Mouse (Mus musculus) lung, postnatal 10 days (tissue): ENCODE results near the gene Pdlim5.

Experiments used
- DNase-seq: peaks from one replicate; pipeline ENCODE4 v3.0.0; 2021

Gene Pdlim5

DNA sequence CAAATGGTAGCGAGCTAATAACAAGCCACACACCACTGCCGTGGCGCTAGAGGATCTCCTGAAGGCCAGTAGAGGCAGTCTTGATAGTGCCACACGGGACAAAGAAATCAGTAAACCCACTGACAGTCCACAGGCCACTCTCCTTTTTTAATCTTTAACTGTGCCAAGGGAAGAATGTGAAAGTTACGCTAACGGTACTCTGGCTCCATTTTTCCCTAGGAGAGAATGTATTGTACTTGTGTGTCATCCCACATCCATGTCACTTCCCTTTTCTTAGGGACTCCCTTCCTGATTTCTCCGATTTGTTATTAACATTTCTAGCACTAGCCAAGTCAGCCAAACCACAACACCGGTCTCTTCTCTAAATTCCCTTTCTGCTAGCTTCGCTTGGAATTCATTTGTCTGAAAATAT is 1.5 kb downstream of the Pdlim5 start:
- DNase-seq: peak; percentile 8

DNA sequence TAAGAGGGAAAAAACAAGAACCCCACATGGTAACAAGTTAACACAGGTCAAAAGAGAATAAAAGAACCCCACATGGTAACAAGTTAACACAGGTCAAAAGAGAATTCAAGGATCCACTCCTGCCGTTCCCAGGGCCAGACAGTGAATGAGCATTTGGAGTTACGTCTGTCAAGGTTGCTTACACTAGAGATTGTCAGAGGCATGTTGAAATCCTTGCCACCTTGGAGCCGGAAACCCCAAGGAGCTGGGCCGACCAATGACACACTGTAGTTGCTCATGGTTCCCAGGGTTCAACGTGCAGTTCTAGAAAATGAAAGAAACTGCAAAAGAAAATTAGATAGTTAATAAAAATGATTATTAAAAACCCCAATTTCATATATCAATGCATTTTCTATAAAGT is 4.0 kb downstream of the Pdlim5 start:
- no peak for DNase-seq

DNA sequence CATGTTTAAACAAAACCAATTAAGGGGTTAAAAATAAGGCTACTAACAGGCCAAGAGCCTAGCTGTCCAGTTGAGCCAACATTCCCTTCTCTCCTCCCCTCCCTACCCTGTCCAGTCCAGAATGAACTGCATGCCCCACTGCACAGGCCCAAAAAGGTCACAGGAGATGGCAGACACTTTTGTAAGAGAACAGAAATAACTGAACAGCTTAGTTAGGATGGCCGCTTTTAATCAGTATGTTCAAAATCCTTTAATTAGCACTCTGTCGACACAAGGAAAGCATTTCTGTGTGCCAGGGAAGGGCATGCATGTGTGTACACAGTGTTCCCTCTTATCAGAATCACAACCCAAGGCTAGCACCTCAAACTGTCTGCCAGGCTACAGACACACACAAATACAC is 5.2 kb downstream of the Pdlim5 start:
- DNase-seq: no peak

DNA sequence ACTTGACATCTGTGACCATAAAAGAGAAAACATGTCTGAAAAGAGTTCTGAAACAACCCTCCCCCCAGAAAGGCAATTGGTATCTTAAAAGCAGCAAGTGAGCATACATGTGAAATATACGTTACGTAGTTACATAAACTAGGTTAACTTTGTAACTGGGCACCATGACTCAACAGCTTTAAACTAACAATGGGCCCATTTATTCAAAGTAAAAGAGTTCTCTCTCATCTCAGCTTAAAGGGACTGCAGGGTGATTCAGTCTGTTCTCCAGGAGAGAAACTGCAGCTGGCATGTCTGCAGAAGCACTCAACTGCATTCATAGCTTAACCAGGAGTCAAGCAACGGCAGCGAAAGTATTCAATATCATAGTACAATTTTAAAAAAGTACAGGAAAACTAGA is 7.3 kb downstream of the Pdlim5 start:
- DNase-seq: no peak

DNA sequence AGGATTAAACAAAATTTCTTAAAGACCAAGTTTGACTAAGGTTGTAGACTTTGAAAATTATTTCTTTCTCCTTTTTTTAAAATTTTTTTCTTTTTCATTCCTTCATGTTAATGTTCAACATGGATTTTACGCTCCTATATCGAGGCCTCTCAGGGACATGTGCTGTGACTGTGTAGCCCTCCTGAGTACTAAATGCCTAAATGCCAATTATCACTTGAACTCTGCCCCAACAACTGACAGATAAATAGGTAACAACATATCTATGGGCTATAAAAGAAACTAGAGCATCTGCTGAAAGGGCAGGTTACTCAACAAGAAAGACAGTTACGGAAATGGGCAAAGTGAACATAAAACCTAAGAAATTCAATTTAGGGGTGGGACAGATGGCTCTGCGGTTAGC is 9.0 kb downstream of the Pdlim5 start:
- no peak for DNase-seq

DNA sequence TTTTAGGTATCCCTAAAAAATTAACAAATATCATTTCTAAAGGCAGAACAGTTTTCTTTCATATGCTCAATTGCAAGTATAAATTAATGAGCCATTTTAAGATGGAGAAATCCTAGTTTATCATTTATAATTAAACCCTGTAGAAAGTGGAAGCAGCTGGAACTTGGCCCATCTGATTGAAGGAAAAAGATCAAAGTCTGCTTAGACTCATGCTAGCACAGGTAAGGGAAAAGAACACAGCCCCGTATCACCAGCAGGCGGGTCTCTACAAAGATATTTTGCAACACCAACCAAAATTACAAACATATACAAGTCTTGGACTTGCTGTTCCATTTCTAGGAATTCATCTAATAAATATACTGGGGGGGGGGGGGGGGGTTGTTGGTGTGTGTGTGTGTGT is 9.8 kb downstream of the Pdlim5 start:
- DNase-seq: no peak

DNA sequence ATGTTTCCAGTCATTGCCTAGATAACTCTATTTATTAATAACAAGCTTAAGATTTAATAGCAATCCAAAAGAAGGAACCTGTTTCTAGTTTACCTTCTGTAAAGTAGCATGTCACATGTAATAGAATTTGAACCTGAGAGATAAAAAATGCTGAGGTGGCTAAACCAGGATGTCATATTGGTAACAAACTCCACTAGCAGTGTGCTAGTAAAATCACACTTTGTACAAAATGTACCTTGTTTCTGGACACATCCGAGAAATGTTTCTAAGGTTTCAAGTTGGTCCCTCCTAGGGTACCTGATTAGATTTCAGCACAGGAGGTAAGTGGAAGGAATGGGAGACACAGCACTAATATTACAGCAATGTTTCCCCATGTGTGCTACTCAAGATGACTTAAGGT is 18.9 kb downstream of the Pdlim5 start:
- DNase-seq: no peak

DNA sequence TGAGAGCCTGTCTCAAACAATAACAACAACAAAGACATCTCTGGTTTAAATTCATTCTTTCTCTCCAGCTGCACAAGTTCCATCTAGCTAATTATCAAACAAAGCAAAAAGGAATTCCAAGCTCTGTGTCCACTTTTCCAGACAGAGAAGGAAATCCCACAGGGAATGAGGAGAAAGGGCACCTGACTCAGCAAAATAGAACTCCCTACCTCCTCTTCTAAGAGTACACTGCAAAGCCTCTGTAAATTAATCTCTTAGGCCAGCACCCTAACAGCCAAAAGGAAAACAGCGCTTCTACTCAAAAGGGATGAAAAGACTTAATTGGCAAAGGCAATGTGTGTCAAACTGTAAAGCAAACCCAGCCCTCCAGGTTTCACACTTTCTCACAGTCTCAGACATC is 20.4 kb downstream of the Pdlim5 start:
- no peak for DNase-seq

DNA sequence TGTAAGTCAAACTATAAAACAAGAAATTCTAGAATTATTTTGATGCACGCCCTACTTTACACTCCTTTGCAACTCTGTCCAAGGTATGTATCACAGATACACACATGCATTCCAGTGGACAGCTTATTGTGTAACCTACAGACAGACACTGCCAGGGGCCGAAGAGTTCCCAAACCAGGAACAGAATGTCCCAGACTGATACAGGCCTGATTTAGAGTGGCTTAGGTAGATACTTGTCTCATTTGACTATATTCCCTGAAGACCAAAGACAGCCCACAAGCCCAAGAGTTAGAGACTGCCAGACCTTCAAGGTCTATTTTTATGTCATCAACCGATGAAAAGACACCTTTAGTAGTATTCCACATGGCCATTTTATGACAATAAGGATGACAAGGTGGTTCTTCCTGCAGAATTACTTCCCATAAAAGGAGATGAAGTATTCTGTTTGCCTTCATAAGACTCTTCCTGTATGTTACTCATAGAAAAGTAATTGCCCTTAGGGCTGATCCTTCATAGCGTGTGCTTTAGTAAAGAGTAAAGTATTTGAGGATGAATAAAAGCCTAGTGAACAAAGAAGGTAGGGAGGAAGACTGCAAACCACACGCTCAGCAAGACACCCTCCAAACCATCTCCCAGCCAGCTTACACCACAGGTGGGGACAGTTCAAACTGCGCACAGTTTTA is 22.9 kb downstream of the Pdlim5 start:
- DNase-seq: no peak

DNA sequence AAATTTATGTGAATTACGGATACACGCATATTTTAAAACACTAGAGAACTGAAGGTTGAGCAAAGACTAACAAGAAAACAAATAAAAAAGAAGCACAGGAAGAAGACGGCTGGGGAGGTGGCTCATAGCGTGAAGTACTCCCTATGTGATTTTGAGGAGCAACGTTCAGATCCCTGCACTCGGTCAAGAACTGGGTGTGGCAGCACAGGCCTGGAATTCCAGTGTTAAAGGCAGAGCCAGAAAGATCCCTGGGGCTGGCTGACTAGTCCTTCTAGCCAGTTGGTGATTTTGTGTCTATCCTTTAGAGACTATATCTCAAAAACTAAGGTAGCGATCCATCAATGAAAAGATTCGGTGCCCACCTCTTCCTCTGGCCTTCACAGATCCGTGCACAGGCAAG is 27.1 kb downstream of the Pdlim5 start:
- DNase-seq: no peak

DNA sequence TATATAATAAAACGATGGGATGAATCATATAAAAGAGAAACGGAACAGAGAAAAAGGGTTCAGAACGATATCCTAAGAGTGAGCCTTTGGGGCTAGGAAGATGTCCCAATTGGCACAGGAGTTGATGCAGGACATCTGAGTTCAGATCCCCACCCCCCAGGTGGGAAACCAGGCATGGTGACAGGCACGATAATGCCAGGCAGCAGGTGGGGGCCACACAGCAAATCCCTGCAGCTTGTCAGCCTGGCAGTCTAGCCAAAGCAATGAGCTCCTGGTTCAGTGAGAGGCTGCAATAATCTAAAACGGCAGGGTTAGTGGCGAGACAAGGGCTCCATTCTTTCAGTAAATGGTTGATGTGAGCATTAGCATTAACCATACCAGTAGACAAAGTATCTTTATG is 33.4 kb downstream of the Pdlim5 start:
- no peak for DNase-seq

DNA sequence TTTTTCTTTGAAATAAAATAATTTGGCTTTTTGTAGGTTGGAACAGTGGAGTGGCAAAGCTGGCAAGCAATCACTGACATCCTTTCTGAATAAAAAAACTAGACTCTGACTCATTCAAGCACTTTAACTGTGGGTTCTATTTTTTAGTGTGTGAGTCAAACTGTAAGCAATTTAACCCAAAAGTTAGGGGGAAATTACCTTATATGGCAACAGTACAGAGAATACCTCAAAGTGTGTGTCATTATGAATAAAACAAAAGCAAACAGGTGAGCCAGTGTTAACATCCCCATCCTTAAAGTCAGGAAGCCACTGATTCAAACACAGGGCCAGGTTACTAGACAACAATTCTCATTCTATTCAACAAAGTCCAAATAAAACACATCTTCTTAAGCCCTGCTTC is 36.5 kb downstream of the Pdlim5 start:
- DNase-seq: no peak

DNA sequence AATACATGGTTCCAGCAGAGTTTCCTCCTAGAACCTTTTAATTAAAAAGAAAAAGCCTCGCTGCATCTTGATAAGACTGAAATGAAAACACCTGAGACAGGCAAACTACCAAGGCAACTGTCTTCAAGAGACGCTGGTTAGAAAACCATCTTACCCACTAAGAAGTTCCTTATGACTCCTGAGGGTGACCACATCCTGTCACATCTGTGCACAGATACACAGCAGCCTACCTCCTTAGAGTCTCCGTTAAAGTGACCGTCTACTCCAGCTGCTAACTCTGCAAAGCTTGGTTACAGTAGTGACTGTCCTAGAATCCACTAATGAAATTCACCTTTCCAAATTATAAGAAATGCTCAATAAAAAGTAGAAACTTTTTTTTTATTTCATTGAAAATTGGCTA is 38.8 kb downstream of the Pdlim5 start:
- DNase-seq: no peak

DNA sequence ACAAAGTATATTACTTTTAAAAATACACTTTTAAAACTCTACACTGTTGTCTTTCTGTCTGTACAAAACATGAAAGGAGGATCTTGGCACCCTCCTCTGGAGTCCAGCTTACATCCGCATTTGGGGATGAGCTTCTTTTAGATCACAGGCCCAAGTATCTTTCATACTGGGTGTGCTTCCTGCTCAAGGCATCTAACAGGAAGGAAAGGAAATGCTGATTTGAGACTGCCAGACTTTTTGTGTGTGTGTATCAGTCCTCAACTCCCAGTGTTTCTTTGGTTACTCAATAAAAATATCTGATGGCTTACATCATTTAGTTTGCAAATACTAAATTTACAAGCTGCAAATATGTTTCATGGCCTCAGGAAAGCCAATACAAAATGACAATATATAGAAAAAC is 42.3 kb downstream of the Pdlim5 start:
- DNase-seq: peak; percentile 34

DNA sequence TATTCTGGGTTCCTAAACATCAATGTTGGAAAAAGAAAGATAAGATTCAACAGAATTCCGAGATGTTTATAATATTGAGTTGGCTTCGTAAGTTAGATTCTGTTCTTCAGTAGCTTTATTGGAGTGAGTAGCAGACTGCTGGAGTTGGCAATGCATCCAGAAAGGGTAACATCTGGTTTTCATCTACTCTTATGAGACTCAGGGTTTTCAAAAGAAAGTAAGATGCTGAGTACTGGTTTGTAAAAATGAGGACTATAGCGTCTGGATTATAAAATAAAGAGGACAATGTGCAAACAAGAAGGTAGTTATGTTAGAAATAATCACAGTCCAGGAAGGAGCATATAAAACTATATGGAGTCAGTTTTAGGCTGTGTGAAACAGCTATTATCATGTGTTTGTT is 45.0 kb downstream of the Pdlim5 start:
- no peak for DNase-seq

DNA sequence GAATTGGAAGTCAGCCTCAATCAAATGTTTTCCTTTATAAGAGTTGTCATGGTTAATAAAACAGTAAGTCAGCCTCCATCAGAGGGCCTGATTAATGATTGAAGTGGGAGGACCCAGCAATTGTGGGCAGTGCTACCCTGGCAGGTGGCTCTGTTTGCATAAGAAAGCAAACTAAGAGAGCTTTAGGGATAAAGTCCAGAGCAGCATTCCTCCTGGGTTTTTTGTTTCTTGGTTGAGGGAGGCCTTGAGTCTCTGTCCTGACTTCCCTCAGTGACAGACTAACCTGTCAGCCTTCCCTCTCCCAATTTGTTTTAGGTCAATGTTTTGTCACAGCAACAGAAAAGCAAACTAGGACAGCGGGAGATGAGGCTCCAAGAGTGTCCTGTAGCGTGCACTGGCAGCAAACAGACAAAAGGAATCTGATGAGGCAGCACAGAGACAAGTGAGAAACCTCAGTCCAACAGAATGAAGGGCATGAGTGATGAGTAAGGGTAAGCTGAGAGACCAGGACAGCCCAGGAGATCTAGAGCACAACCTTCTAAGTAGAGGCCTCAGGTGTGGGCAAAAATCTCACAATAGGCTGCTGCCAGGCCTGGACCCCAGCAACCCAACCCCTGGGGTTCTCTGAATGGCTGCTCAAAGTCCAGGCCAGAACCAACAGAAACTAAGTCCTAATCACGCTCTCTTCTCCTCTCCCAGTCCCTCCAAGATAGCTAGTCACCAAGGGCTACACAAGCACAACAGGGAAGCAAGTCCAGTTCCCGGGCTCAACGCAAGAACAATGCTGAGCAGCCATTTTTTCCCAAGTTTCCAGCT is 46.5 kb downstream of the Pdlim5 start:
- DNase-seq: no peak

DNA sequence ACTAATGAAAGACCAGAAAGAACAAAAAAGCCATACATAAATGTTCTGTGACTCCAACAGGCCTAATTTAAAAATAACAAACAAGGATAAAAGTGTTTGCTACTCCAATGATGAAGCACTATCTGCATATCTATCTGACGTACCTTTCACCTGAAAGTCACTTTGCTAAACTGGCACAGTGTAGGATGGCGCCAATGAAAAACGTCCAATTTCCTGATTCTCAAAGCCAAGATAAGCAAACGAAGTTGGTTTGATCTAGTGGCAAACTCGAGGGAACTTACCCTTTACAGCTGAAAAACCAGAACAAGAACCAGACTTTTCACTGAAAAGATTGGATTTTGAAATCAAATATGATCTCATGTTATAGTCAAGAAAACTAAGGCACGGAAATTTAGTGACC is 49.2 kb downstream of the Pdlim5 start:
- no peak for DNase-seq

DNA sequence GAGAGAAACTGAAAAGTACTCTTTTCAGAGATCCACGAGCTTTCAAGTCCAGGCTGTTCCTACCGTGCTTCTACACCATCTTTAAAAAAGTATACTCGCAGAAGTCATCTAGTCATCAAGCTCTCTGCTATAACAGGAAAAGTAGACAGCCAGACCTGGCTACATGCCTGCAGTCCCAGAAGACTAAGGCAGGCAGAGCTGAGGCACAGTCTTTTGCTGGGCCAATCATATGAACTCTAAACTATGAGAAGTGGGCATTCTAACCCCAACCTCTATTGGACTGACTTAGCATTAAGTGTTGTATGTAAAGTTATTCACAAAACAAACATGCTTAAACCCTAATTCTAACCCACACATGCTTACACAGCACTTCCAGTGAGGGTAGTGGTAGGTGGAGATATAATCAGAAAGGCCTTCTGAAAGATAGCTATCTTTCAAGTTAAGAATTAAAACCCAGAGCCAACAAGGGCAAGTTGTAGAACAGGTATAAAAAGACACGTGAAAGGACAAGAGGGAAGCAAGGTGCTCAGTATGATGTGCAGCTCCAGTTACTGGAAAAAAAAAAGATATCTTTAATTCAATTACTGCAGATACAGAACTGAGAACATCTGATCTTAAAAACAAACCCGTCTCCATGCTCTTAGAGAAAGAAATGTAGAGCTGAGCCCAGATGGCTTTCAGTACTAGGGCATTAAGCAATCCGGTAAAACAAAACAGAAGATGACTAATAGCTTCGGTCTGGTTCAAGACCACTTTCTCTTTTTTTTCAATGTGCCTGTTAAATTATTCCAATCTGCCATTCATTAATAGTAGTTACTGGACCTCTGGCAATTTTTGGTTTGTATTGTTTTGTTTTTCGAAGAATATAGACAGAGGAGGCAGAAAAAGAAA is 50.0 kb downstream of the Pdlim5 start:
- no peak for DNase-seq

DNA sequence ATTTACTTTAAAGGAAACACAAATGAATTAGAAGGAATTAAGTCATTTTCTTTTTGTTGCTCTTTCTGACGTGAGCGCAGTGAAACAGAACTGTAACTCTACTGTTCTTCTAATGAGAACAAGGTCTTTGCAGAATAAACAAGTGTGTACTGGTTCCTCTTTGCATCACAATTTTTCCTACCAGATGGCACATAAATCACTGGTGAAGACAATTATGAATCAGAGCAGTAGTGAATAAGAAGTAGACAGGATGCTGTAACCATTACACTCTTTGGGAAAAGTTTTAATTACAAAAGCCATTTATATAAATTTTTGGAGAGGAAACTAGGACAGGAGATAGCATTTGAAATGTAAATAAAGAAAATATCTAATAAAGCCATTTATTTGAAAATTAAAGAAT is 51.7 kb downstream of the Pdlim5 start:
- no peak for DNase-seq

DNA sequence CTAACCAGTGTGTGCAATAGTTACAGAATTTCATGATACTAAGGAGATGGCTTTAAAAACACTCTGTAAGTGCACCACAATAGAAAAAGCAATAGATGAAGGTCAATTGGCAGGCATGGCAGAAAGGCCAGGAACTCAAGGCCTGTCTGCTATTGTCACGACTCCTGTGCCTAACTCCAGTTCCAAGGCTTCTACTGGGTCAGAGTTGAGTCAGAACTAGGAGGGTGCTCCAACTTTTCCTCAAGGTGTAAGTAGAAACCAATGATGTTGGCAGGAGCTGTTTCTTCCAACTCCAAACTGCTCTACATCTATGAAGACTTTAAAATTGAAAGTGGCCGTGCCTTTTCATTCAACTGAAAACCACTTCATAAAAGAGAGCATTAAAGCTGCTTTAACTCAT is 54.8 kb downstream of the Pdlim5 start:
- no peak for DNase-seq

DNA sequence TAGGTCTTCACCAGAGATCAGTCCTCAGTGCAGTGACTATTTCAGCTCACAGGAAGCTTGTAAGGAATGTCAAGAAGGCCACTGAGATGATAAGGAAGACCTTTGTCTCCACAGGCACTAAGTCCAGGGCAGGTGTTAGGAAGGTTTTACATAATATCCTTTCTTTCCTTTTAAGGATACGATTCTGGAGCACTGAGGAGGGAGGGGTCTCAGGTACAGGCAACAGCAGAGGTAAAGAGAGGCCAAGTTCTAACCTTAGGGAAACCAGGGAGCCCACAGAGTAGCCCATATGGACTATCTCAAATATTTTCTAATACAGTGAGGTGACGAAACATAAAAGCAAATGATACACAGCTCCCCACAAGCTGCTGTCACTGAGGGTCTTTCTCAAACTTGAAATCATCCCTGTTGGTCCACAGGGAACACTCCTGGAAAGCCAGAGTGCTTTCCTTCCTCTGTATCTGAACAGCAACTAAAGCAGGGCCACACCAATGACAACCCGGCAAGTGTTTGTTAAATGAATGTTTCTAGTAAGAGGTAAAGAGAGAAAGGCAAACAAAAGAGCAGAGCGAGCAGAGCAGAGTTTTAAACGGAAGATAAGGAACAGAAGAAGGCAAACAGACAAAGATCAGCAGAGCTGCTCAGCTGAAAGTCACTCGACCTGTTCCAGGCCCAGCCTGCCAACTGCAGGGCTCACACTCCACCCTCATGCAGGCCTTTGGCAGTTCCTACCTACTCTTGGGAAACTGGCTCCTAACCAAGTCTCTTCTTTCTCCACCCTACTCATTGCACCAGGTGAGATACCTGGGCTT is 55.9 kb downstream of the Pdlim5 start:
- peak; percentile 20 for DNase-seq

DNA sequence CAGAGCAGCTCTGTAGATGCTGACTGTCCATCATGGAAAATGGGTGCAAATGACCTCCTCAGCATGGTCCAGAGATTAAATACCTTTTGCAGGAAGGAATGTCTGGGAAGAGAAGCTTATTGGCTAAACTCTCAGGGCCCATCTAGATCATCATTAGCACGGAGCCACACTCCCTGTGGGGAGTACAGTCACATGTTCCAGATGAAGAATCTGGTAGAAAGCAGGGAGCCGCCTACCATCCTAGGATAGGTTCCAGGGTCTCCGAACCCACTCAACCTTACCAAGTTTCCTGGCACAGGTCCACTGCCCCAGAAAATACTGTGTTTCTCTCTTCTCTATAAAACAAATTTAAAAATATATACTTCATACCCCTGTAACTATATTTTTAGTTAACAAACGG is 57.4 kb downstream of the Pdlim5 start:
- DNase-seq: no peak

DNA sequence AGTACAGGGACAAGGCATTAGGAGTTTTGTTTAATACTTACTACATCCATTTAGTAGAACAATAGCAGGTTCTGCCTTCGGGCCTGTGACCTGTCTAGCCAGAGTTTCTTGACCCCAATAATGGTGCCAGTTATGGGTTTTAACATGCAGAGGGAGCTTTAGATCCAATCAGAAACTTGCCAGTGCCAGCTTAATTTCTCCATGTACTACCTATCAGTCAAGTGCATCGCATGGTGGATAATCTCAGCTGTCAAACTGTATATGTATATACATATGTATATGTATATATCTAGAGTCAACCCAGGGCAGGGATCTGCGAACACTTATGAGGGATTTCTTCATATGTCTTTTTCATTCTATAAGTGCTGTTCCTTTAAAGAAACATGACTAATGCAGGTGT is 61.0 kb downstream of the Pdlim5 start:
- DNase-seq: no peak
